In the genomic region with DNA sequence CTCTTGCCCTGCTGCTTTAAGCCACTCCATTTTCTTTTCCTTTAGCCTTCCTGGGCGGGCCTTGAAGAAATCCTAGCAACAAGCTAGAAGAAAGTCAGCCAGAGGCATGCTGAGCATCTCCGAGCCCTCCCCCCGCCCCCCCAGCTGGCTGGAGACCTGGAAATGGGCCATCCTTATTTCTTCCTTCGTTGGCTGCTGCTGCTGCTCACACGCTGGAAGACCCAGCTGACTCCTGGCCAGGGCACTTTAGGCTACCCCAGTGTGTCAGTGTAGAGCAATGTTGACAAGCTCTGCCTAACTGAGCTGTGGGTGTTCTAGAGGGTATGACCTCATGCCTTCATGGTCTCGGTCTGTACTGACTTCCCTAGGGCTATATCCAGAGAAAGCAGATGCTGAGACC, we compare ENCODE assay signal across 9 mouse cellular contexts. TPM values are rescaled to one million over a fixed set of nuclear protein-coding genes. Genes with fewer than 3 reads are reported as not detected.
DNase-seq lines count a peak whose midpoint lies in the region; ATAC-seq and TF ChIP-seq lines count a peak whose summit lies in the region.
"Had no signal": no experiment of that assay in that cellular context is flagged by ENCODE, and none has a peak within 500 bp of the region (broad histone marks: within the 10 kb centered on the region; RNA-seq: fewer than 3 reads in every experiment).

No protein-coding gene starts in this region.

- intact Hi-C loops in heart, postnatal 36 days (cut with DNase I): no loop called here
- intact Hi-C loops in left cerebral cortex, postnatal 36 days (cut with DNase I): no loop called here

- DNase-seq in cerebellum, postnatal 10 days: peak; percentile 61 to 73
- no peak for DNase-seq in cerebellum, adult 18-20 months
- DNase-seq in midbrain, embryonic 11.5 days (ENCODE audit: low spot score, missing footprints): peak; percentile 73
- no peak for DNase-seq in midbrain, embryonic 10.5 days (ENCODE audit: low spot score)
- DNase-seq in heart, postnatal 36 days: peak; percentile 32 to 45
- DNase-seq in thymus, adult 2 months: no peak
- no peak for DNase-seq in left cerebral cortex, postnatal 36 days (ENCODE audit: low spot score in 2 of 2)

- no peaks in the 10 kb centered on the region for H3K27me3 ChIP-seq in midbrain, embryonic 11.5 days (ENCODE audit: control insufficient read depth, insufficient read depth, low read length)
- H3K27me3 ChIP-seq in midbrain, embryonic 10.5 days (ENCODE audit: low read depth, poor library complexity, severe bottlenecking): no peaks in the 10 kb centered on the region
- no peaks in the 10 kb centered on the region for H3K27me3 ChIP-seq in stomach, embryonic 14.5 days (ENCODE audit: control insufficient read depth, insufficient read depth, low read length)
- H3K27me3 ChIP-seq in thymus, adult 2 months (ENCODE audit: control insufficient read depth, insufficient read depth, low read length): no peaks in the 10 kb centered on the region

- H3K9me3 ChIP-seq in midbrain, embryonic 11.5 days (ENCODE audit: control insufficient read depth, low read length): no peaks in the 10 kb centered on the region
- no peaks in the 10 kb centered on the region for H3K9me3 ChIP-seq in midbrain, embryonic 10.5 days (replicated peaks)
- no peaks in the 10 kb centered on the region for H3K9me3 ChIP-seq in stomach, embryonic 14.5 days (ENCODE audit: control insufficient read depth, low read depth, low read length)

- no peaks in the 10 kb centered on the region for H3K36me3 ChIP-seq in midbrain, embryonic 11.5 days (ENCODE audit: control insufficient read depth, insufficient read depth, low read length)
- H3K36me3 ChIP-seq in midbrain, embryonic 10.5 days: peaks cover 7% of the 10 kb centered on the region; the same call in 1 of the 2 replicates
- no peaks in the 10 kb centered on the region for H3K36me3 ChIP-seq in stomach, embryonic 14.5 days (ENCODE audit: control insufficient read depth, insufficient read depth, low read length)
- H3K36me3 ChIP-seq in thymus, adult 2 months (ENCODE audit: control insufficient read depth, insufficient read depth, low read length): no peaks in the 10 kb centered on the region

- H3K4me3 ChIP-seq in midbrain, embryonic 11.5 days (ENCODE audit: low read depth, low read length): no peak overlapping the region
- H3K4me3 ChIP-seq in midbrain, embryonic 10.5 days: no peak overlapping the region
- no peak overlapping the region for H3K4me3 ChIP-seq in stomach, embryonic 14.5 days (ENCODE audit: low read depth, low read length)
- H3K4me3 ChIP-seq in thymus, adult 2 months (ENCODE audit: control insufficient read depth, insufficient read depth, low read length): no peak overlapping the region

- H3K4me2 ChIP-seq in midbrain, embryonic 11.5 days: no peak overlapping the region
- no peak overlapping the region for H3K4me2 ChIP-seq in stomach, embryonic 14.5 days (replicated peaks; ENCODE audit: low read depth, low read length)

- H3K9ac ChIP-seq in midbrain, embryonic 11.5 days (ENCODE audit: low read length): no peak overlapping the region
- no peak overlapping the region for H3K9ac ChIP-seq in stomach, embryonic 14.5 days (replicated peaks; ENCODE audit: low read depth, low read length)

- 55% methylated on average over 6 of the region's 6 CpGs for WGBS in midbrain, embryonic 11.5 days
- 70% methylated on average over 6 of the region's 6 CpGs for WGBS in midbrain, embryonic 10.5 days
- WGBS in stomach, embryonic 14.5 days: 54% methylated on average over 6 of the region's 6 CpGs
- WGBS in thymus, adult 2 months: 90% methylated on average over 6 of the region's 6 CpGs

- no peak for TF ChIP-seq POLR2A in thymus, adult 2 months (IDR thresholded peaks at IDR 0.05; ENCODE audit: control insufficient read depth, extremely low read depth, insufficient read depth, low read length, poor library complexity)

- no peak overlapping the region for H3K27ac ChIP-seq in midbrain, embryonic 11.5 days (ENCODE audit: low read depth, low read length)
- H3K27ac ChIP-seq in midbrain, embryonic 10.5 days (replicated peaks): no peak overlapping the region
- H3K27ac ChIP-seq in stomach, embryonic 14.5 days (ENCODE audit: low read length): no peak overlapping the region
- no peak overlapping the region for H3K27ac ChIP-seq in thymus, adult 2 months (ENCODE audit: control insufficient read depth, insufficient read depth, low read length)

- no peak for ATAC-seq in midbrain, embryonic 11.5 days (ENCODE audit: low FRiP score)
- peak; percentile 42; the same call in 1 of the 2 replicates for ATAC-seq in stomach, embryonic 14.5 days (ENCODE audit: insufficient number of reproducible peaks, insufficient read depth, low FRiP score, low read depth)

- no peak for TF ChIP-seq CTCF in thymus, adult 2 months (IDR thresholded peaks at IDR 0.05; ENCODE audit: borderline replicate concordance, control insufficient read depth, extremely low read depth, insufficient read depth, low read length, poor library complexity)

- H3K4me1 ChIP-seq in midbrain, embryonic 11.5 days (ENCODE audit: control insufficient read depth, insufficient read depth, low read length): no peaks in the 10 kb centered on the region
- peaks cover 7% of the 10 kb centered on the region for H3K4me1 ChIP-seq in midbrain, embryonic 10.5 days
- H3K4me1 ChIP-seq in stomach, embryonic 14.5 days (ENCODE audit: control insufficient read depth, insufficient read depth, low read length): peaks cover 15% of the 10 kb centered on the region
- H3K4me1 ChIP-seq in thymus, adult 2 months (replicated peaks; ENCODE audit: control insufficient read depth, insufficient read depth, low read length): no peaks in the 10 kb centered on the region

RNA-seq across cellular contexts. Expression of a gene that starts 13.1 kb away (rescaled TPM):
- 0.12 and 0.43 TPM in 2 replicates for polyA plus RNA-seq in midbrain, embryonic 11.5 days (2014; fragmentation: Nextera tagmentation; extraction: Ambion mirVana)
- 0.68 and 1.5 TPM in 2 replicates for polyA plus RNA-seq in midbrain, embryonic 10.5 days (2016; fragmentation: Nextera tagmentation; extraction: Ambion mirVana)
- under 1 TPM; 0.14 to 0.27 TPM for total RNA-seq in heart, postnatal 36 days (2021)
- 0.56 and 1.5 TPM in 2 replicates for polyA plus RNA-seq in stomach, embryonic 14.5 days (2014; fragmentation: Nextera tagmentation; extraction: Ambion mirVana)
- polyA plus RNA-seq in thymus, adult 2 months (2012; rRNA removed): 0.07 TPM in 1 of 2 replicates, not detected in the other
- total RNA-seq in left cerebral cortex, postnatal 36 days (2021): not detected
- total RNA-seq: neutrophil, adult 5-6 weeks had no signal

Comparison
In these comparisons a context has a peak if more than half of its experiments do, and no peak if none do; other contexts are left out.
1. DNase-seq: peak in cerebellum, postnatal 10 days (2 of 2), midbrain, embryonic 11.5 days (single experiment) and heart, postnatal 36 days (2 of 2); none in cerebellum, adult 18-20 months (0 of 2), midbrain, embryonic 10.5 days (single experiment), thymus, adult 2 months (single experiment) and left cerebral cortex, postnatal 36 days (0 of 2).